Mouse (Mus musculus): ENCODE results near the gene Srsf9.

DNA sequence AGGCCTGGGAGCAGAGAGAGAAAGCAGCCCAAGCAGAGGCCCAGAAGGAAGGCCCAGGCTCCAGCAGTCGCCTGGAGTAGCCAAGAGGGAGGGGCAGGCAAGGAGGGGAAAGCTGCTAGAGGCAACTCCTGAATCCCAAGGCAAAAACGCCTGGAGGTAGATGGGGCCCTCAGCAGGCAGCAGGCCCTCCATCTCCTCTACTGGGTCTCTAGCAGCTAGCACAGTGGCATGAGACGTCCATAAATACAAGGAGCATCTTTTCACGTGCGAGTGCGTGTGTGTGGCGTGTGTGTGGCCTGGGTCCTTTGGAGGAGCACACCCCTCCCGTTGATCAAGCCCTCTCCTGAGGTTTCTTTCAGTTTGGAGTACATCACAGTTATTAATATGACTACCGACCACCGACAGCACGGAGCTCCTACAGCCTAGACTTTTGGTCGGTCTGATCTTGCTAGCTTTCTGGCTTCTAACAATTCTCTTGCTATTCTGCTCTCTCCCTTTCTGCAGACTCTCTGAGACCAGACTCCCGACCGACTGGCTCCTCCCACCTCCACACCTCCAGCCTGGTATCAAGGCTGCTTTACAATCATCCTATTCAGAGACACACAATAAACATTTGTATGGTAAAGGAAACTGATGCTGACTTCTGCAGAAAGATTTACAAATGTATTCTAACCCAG lies 9.9 kb upstream of the Srsf9 start:
- TF ChIP-seq CTCF (IDR thresholded peaks at IDR 0.05; ENCODE audit: low read depth) (no peak), EP300 (IDR thresholded peaks at IDR 0.05; ENCODE audit: low read depth) (no peak)
